28 mouse cellular contexts compared by ENCODE assay signal in the genomic region with DNA sequence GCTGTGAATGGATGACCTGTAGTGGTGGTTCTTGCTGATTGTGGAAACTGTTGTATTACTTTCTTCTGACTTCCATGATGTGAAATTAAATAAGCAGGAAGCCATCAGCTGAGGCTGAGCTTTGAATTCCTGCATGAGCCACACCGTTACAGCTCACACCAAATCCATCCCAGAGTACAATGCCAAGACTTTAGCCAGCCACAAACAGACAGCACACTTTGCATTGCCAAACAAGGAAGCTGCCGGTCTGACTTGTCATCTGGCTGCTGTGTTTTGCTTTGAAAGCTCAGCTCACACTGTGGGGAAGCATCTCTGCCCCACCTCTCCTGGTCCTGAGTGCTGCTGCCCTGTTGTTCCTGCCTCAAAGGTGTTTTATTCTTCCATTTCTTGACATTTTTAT. TPM values are rescaled to one million over a fixed set of nuclear protein-coding genes. Genes with fewer than 3 reads are reported as not detected.
DNase-seq lines count a peak whose midpoint lies in the region; ATAC-seq and TF ChIP-seq lines count a peak whose summit lies in the region.
"Had no signal": no experiment of that assay in that cellular context is flagged by ENCODE, and none has a peak within 500 bp of the region (broad histone marks: within the 10 kb centered on the region; RNA-seq: fewer than 3 reads in every experiment).

No protein-coding gene starts in this region.

- H3K4me1 ChIP-seq in kidney, adult 2 months (ENCODE audit: control insufficient read depth, insufficient read depth, low read length), result no peaks in the 10 kb centered on the region
- H3K4me1 ChIP-seq in kidney, embryonic 15.5 days, result no peaks in the 10 kb centered on the region
- H3K4me1 ChIP-seq in midbrain, postnatal 0 days (ENCODE audit: insufficient read depth, low read length), result no peaks in the 10 kb centered on the region
- H3K4me1 ChIP-seq: limb, embryonic 15.5 days; lung, embryonic 15.5 days had no signal

- WGBS in kidney, adult 2 months, result 51% methylated on average over 2 of the region's 2 CpGs
- 46% methylated on average over 2 of the region's 2 CpGs for WGBS in kidney, embryonic 15.5 days
- 24% methylated on average over 2 of the region's 2 CpGs for WGBS in midbrain, postnatal 0 days

- H3K9me3 ChIP-seq in kidney, embryonic 15.5 days (replicated peaks), result no peaks in the 10 kb centered on the region
- no peaks in the 10 kb centered on the region for H3K9me3 ChIP-seq in midbrain, postnatal 0 days (ENCODE audit: low read length)
- H3K9me3 ChIP-seq: limb, embryonic 15.5 days; lung, embryonic 15.5 days; midbrain, embryonic 10.5 days; neural tube, embryonic 15.5 days had no signal

- H3K4me3 ChIP-seq in kidney, adult 2 months (ENCODE audit: insufficient read depth, low read depth, low read length), result no peak overlapping the region
- no peak overlapping the region for H3K4me3 ChIP-seq in kidney, embryonic 15.5 days (replicated peaks)
- H3K4me3 ChIP-seq in midbrain, postnatal 0 days (ENCODE audit: low read depth, low read length), result no peak overlapping the region
- H3K4me3 ChIP-seq: left cerebral cortex, adult 2 months; limb, embryonic 15.5 days; lung, embryonic 15.5 days; midbrain, embryonic 10.5 days; neural tube, embryonic 15.5 days had no signal

- no peak overlapping the region for H3K9ac ChIP-seq in kidney, embryonic 15.5 days
- H3K9ac ChIP-seq in midbrain, postnatal 0 days (replicated peaks; ENCODE audit: low read length, poor library complexity, severe bottlenecking), result no peak overlapping the region
- H3K9ac ChIP-seq: limb, embryonic 15.5 days; liver, embryonic 14.5 days; lung, embryonic 15.5 days; neural tube, embryonic 15.5 days had no signal

- ATAC-seq in kidney, embryonic 15.5 days (replicated peaks; ENCODE audit: low FRiP score), result no peak
- ATAC-seq in midbrain, postnatal 0 days (ENCODE audit: low FRiP score), result no peak
- ATAC-seq: activated CD4-positive, CD25-positive, alpha-beta regulatory T cell, adult 4 months; CD4-positive, CD25-positive, alpha-beta regulatory T cell, adult 4 months; hindbrain, embryonic 16.5 days; intestine, postnatal 0 days; Patski had no signal

- TF ChIP-seq POLR2A in kidney, adult 2 months (IDR thresholded peaks at IDR 0.05; ENCODE audit: low read depth, low read length), result no peak

- no peak overlapping the region for H3K4me2 ChIP-seq in kidney, embryonic 15.5 days
- H3K4me2 ChIP-seq in midbrain, postnatal 0 days (ENCODE audit: low read depth, low read length, poor library complexity, severe bottlenecking), result no peak overlapping the region
- H3K4me2 ChIP-seq: heart, embryonic 11.5 days; limb, embryonic 15.5 days; lung, embryonic 15.5 days; neural tube, embryonic 15.5 days had no signal

- no peaks in the 10 kb centered on the region for H3K36me3 ChIP-seq in kidney, adult 2 months (ENCODE audit: control insufficient read depth, insufficient read depth, low read length)
- H3K36me3 ChIP-seq in kidney, embryonic 15.5 days, result no peaks in the 10 kb centered on the region
- H3K36me3 ChIP-seq in midbrain, postnatal 0 days (ENCODE audit: insufficient read depth, low read length), result no peaks in the 10 kb centered on the region
- H3K36me3 ChIP-seq: limb, embryonic 15.5 days; lung, embryonic 15.5 days; midbrain, embryonic 10.5 days; neural tube, embryonic 15.5 days had no signal

- peak overlapping the region; percentile 16; the same call in 1 of the 2 replicates for H3K27ac ChIP-seq in kidney, adult 2 months (ENCODE audit: insufficient read depth, low read depth, low read length)
- H3K27ac ChIP-seq in kidney, embryonic 15.5 days, result no peak overlapping the region
- H3K27ac ChIP-seq in midbrain, postnatal 0 days (ENCODE audit: low read depth, low read length), result no peak overlapping the region
- H3K27ac ChIP-seq: left cerebral cortex, adult 2 months; limb, embryonic 15.5 days; liver, embryonic 14.5 days; lung, embryonic 15.5 days; midbrain, embryonic 10.5 days; neural tube, embryonic 15.5 days had no signal

- peak; percentile 2 for DNase-seq in gastrocnemius, postnatal 25 days
- DNase-seq in gastrocnemius, postnatal 36 days, result no peak
- no peak for DNase-seq in kidney, adult 2 months
- DNase-seq in 3T3-L1 (ENCODE audit: low read depth, low spot score), result peak; percentile 51
- peak; percentile 61 for DNase-seq in brain, adult 2 months (ENCODE audit: low read depth, low spot score)
- no peak for DNase-seq in midbrain, postnatal 0 days (ENCODE audit: low spot score)
- no peak for DNase-seq in gastrocnemius, adult 18-20 months (ENCODE audit: low spot score)
- DNase-seq: adrenal gland, adult 8-10 months; cerebellum, adult 9-10 months; kidney, postnatal 4 days; layer of hippocampus, adult 9-11 months; right cerebral cortex, adult 18-20 months; right cerebral cortex, postnatal 4 days; thymus, adult 18-20 months; thymus, postnatal 4 days had no signal

- TF ChIP-seq CTCF in kidney, adult 2 months (conservative IDR thresholded peaks at IDR 0.05; ENCODE audit: insufficient read depth, insufficient read length, low read depth, low read length), result no peak
- no peak for TF ChIP-seq CTCF in midbrain, postnatal 0 days (IDR thresholded peaks at IDR 0.05)

- peaks cover 1% of the 10 kb centered on the region; the same call in 1 of the 2 replicates for H3K27me3 ChIP-seq in kidney, adult 2 months (replicated peaks; ENCODE audit: control insufficient read depth, insufficient read depth, low read length)
- no peaks in the 10 kb centered on the region for H3K27me3 ChIP-seq in kidney, embryonic 15.5 days
- H3K27me3 ChIP-seq in midbrain, postnatal 0 days (ENCODE audit: insufficient read depth, low read length), result no peaks in the 10 kb centered on the region
- H3K27me3 ChIP-seq: limb, embryonic 15.5 days; lung, embryonic 15.5 days; neural tube, embryonic 15.5 days; Patski had no signal

- intact Hi-C loops in gastrocnemius, postnatal 36 days (cut with DNase I), result no loop called here

RNA-seq across cellular contexts. Expression of gene Sh3gl3, which starts 9.1 kb away (rescaled TPM):
- under 1 TPM; 0.67 to 0.95 TPM for total RNA-seq in gastrocnemius, postnatal 25 days (2021)
- under 1 TPM; 0.54 to 0.71 TPM for total RNA-seq in gastrocnemius, postnatal 36 days (2021)
- polyA plus RNA-seq in kidney, adult 2 months (2012; rRNA removed), result 0.26 and 0.36 TPM in 2 replicates
- 11.6 and 13.7 TPM in 2 replicates for polyA plus RNA-seq in kidney, embryonic 15.5 days (2015; fragmentation: Nextera tagmentation; extraction: Ambion mirVana)
- total RNA-seq in midbrain, postnatal 0 days (2014; rRNA removed), result 58.6 and 70.4 TPM in 2 replicates
- 102 and 108 TPM in 2 replicates for polyA plus RNA-seq in midbrain, postnatal 0 days (2015; fragmentation: Nextera tagmentation; extraction: Ambion mirVana)
- under 1 TPM; 0.27 to 0.31 TPM for total RNA-seq in gastrocnemius, adult 18-20 months (2021)

Comparison
In these comparisons a context has a peak if more than half of its experiments do, and no peak if none do; other contexts are left out.
1. DNase-seq: peak in gastrocnemius, postnatal 25 days (single experiment), 3T3-L1 (single experiment) and brain, adult 2 months (single experiment); none in gastrocnemius, postnatal 36 days (0 of 2), kidney, adult 2 months (single experiment), midbrain, postnatal 0 days (single experiment) and gastrocnemius, adult 18-20 months (single experiment).
2. RNA of gene Sh3gl3, which starts 9.1 kb away (total RNA-seq): 58.6 to 70.4 TPM in midbrain, postnatal 0 days; 0.67 to 0.95 TPM in gastrocnemius, postnatal 25 days, 0.54 to 0.71 TPM in gastrocnemius, postnatal 36 days and 0.27 to 0.31 TPM in gastrocnemius, adult 18-20 months; every median in the first group is over 10 times any median in the second.